Mouse (Mus musculus) liver, adult (tissue): ENCODE results near the gene Bcl6.

Source experiments
- GATA4 ChIP-seq: IDR thresholded peaks from 2 replicates; pipeline ENCODE4 v1.6.1; 2014; ENCODE audit warnings: mild to moderate bottlenecking, low read length; ENCODE audit not compliant: insufficient replicate concordance

Gene Bcl6

DNA sequence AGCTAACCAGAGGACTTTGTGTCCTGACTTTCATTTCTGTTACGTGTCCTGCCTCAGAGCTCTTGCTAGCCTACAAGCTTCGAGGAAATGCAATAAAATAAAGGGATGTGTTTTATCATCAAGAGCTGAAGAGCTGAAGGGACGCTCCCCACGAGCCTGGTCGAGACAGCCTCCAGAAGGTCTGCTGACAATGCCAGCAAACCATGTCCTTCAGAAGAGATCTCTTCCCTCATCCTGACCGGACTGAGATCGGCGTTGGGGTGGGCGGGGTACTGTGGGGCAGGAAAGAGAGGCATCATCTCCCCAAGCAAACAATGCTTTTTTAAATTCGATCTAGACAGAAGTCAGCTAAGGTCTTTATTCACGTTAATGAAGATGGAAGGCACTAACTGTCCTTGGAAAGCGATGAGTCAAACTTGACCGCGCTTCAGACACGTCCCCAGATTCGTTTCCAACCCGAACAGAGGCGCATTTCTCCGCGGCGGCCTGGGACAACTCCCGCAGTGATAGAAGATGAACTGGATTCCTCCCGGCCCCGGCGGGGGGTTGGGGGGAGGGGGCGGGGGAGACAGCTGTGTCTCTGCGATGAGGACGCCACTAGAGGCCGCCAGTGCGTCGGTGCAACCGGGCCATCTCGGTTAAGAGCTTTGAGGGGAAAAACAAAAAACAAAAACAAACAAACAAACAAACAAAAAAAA is 5.6 kb downstream of the Bcl6 start:
- TF ChIP-seq GATA4 = no peak

DNA sequence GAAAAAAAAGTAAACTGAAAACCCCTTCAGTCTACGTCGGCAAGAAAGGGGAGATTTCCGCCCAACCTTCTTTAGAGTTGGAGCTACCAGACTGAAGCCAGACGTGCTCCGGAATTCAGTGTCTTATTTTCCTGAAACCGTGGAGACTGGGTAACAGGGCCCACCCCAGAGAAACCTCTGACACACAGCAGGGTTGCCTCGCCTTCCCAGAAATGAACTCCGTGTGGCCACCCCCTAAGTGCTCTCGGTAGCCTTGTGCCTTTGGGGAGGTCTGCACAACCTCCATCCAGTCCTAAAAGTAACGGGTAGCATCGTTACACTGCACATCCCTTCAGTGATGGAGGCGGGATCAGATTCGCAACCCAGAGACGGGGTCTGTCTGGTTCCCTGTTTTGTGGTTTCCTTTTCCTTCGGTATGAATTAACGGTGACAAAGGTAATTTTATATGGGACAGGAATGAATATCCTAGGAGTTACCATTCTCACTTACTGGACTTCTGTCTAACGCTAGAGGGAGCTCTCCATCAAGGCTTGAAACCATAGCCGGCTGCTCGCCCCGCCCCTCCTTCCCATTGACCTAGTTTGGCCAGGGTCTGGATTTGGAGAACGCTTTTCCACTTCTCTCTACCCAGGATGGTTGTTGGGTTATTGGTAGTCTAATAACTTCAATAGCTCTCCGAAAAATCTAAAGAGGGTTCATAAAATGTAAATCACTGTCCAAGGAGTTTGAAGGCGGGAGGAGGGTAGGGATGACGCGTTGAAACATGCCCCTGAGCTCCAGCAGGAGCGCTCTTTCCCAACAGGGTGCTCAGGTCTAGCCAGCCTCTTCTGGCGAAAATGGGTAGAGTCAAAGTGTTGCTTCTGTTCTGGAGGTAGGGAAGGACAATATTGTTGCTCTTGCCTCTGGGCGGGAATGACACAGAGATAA is 6.5 kb downstream of the Bcl6 start:
- TF ChIP-seq GATA4 = no peak

DNA sequence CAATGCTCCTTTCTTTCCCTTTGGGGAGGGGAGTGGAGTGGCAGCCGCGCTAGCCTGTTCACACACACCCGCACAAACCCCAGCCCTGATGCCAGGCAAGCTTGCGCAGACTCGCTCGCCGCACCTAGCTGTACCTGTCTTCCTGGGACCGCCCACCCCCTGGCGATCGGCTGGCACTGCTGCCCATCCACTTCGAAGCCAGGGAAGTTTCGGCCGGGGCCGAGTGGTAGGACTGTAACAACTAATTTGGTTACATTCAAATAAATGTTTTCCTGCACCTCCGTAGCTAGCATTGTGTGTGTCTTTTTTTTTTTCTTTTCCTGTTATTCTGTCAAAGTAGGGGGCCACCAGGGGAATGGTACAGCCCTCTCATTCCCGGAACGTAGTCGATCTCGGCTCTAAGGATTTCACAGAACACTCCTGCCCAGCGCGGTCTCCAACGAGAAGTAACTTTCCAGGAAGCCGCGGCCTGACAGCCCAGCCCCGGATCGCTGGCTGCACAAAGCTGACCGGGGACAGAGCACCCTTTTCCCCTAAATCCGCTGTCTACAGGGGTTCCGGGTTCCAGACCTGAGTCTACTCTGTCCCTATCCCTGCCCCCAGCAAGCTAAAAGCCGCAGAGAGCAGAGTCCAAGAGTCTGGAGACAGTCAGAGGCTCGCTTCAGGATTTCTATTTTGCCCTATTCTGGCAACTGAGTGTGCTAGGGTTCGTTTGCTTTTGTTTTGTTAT is 7.5 kb downstream of the Bcl6 start:
- TF ChIP-seq GATA4 = no peak

DNA sequence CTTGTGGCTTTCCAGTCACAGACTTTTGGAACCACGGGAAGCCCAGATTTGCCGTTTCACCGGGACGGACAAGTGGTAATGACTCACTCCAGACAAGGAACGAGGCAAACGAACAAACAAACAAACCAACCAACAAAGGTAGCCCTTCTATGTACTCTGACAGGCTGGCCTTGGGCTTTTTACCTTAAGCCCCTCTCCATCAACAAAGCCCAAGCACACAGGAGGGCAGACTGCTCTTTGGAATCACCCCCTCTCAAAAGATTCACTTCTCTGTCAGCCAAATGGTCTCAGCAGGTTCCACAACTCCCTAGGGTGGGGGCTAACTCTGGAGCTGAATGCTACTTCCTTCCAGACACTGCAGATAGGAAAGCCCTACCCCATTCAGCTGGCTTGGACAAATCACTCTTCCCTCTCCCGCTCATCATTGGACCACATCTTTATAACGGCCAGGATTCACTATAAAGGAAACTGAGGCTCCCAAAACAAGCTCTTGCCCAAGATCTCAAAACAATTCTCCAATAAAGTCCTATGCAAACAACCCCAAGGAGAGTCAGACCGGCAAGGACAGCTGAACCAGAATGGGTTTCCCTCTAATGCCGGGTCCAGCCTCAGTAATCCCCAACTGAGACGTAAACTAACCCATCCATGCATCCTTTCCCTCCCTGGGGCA is 8.3 kb downstream of the Bcl6 start:
- no peak for TF ChIP-seq GATA4

DNA sequence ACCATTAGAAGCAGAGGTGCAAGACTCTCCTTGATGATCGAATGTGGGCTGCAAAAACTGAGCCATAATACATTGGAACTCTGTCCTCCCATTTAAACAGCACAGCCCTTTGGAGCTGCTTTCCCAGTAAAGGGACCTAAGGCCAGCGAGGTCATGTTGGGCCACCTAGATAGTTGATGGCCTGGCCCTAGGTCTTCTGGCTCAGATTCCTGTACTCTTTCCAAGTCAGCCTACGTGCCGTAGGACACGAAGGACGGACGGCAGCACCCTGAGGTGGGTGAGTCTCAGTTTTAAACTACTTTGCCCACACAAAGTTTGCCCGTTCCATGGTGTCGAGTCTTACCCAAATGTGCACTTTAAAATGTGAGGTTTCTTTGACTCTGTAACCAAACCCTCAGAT is 9.2 kb downstream of the Bcl6 start:
- TF ChIP-seq GATA4 = peak; percentile 33; the same call in 1 of the 2 replicates

DNA sequence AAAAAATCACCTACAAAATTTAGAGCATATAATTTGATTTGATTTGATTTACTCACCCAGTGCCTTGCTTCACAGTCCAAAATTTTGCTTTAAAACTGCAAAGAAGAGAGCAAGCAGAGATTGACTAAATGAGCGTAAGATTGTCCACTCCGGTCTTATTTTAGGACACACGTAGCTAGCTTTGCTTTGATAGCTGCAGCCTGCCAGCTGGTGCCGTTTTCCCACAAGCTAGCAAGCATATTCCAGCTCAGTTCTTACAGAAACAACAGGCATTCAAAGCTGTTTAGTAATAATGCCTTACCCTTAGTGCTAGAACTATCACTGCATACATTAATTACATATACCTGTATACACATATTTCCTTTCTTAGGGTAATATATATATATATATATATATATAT is 10.2 kb downstream of the Bcl6 start:
- TF ChIP-seq GATA4 = no peak

DNA sequence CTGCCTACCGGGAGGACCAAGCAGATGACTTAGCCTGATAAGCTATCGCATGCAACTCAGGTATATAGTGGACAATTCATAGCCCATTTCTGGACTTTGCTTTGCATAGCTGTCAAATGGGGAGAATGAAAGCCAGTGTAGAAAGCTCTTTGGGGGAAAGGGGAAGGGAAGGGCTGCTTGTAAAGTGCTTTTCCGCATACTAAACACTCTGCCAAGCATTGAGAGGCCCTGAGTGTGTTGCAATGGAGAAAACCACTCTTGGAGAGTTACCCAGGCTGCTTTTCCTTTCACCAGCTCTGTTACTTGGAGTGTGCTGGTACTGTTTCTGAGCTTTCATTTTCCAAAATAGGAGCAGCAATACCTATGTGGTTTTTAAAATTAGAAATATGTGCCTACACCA is 10.9 kb downstream of the Bcl6 start:
- TF ChIP-seq GATA4 = no peak

DNA sequence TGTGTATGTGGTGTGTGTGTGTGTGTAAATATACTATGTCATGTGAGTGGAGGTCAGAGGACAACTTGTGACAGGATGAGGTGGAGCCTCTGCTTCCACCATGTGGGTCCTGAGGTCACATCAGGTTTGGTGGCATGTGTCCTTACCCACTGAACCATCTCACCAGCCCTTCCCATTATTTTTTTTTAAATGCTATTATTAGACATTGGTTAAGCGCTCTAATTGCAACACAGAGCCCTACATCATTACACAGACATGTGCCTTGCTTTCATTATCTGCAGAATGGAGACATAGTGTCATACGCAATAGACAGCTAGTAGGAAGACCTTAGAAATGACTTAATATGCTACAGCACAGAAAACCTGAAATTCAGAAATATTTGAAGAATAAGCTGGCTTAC is 12.5 kb downstream of the Bcl6 start:
- TF ChIP-seq GATA4 = no peak

DNA sequence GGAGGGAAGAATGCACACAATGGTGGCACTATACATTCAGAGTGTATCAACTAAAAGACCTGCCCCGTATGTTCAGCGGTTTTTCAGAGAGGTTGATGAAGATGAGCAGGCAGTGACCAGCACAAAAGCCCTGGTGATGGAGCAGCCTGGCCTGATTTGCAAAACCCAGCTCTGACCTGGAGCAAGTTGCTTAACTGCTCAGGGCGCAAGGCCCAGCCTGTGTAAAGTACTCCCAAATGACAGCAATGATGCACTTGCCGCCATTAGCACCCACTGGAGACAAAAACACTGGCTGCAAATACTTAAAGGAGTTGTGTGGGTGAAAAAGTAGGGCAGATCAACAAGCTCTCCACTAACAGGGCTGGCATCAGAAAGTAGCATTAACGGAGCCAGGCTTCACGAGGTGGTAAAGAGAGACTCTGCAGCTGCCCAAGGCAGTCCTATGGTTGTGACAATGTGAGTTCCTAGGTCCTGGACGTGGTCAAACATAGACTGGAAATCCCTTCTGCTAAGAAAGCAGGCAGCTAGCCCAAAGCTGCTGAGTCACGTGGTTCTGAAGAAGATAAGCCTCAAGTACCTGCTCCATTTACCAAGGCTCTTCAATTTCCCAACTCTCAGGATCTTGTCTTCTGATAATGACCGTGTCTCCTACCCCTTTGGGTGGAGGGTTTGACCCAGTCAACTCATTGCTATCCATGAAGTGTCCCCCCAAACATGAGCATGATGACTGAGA is 14.9 kb downstream of the Bcl6 start:
- TF ChIP-seq GATA4 = no peak

DNA sequence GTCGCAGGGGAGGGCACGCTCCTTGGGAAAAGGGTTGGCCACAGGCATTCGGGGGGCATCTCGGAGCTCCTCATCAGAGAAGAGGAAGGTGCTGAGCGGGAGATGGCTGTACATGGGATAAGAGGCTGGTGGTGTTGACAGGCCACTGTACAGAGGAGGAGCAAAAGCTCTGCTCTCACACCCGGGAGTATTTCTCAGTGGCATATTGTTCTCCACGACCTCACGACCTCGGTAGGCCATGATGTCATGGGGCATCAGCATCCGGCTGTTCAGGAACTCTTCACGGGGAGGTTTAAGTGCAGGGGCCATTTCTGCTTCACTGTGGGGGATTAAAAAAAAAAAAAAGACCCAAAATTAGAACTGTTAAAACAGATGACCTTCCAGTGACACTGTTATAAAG is 15.8 kb downstream of the Bcl6 start:
- no peak for TF ChIP-seq GATA4

DNA sequence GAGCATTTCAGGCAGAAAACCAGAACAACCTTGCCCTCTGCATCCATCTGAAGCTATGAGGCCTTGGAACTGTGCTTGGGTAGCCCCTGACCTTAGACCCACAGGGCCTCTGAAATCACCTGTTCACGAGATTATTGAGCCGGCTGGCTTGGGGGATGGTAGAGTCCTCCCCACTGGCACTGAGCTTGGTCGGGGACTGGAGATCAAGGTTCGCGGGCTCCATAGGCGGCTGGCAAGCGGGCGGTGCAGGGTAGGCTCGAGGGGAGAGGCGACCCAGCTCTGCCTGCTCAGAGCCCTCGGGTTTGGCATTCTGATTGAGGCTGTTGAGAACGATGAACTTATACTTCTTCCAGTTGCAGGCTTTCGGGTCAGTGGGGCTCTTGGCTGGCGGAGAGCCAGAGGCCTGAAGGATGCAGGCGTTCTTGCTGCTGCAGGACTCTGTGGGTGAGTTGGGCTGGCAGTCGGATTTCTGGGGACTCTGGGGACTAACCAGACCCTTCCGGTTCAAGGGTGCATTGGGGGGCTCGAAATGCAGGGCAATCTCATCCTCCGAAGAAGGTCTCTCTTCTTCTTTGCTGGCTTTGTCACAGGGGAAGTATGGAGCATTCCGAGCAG is 16.4 kb downstream of the Bcl6 start:
- no peak for TF ChIP-seq GATA4

DNA sequence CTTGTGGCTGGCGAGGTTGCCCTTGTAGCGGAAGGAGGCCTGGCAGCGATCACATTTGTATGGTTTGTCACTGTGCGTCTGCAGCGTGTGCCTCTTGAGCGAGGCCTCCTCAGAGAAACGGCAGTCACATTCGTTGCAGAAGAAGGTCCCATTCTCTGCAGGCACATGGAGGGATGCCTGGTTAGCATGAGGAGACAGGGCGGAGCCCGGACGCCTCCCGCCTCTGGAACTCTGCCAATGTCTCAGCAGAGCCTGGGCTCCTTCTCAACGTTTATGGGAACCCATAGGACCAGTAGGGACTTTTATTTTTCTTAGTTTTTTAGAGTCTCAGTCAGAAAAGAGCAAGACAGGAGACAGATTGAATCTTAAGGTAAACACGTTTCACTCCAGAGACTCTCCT is 18.7 kb downstream of the Bcl6 start:
- no peak for TF ChIP-seq GATA4

DNA sequence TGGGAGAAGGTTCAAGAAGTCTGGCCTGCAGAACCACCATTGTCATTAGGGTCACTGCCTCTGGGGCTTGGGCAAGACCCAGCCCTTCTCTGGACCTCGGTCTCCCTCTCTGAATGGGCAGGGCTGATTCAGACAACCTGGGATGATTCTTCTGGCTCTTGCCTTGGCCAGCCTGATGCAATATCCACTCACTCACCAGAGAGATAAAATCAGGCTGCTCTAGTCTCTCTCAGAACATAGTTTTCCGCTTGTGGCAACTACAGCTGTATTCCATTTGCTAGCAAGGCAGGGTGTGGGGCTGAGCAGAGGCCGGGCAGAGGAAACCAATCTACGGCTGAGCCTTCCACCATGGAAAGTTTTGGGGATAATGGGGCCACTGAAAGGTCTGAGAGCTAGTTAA is 19.8 kb downstream of the Bcl6 start:
- TF ChIP-seq GATA4 = no peak

DNA sequence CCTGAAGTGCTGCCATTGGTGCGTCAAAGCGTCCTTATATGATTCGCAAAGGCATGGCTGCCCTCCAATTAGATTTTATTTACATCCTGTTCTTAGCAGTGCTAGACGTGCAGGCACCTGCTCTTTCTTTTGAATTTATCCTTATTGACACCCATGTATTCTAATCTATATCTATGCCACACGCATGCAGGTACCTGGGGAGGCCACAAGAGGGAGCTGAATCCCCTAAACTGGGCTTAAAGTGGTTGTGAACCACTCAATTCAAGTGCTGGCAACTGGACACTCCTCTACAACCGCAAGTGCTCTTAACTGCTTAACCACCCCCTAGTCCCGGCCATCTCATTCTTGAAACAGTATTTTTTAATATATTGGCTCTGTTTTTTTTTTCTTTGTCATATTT is 21.4 kb downstream of the Bcl6 start:
- no peak for TF ChIP-seq GATA4
